Mouse (Mus musculus): ENCODE data around the gene Cenpm.
A peak's percentile ranks its signal among the peaks of the same experiment; 100 is the strongest.

The Cenpm gene

GRCm38 (mm10) chr15:82243311-82243710, 1.2 kb downstream of the Cenpm start:
- no peak for DNase-seq (ENCODE audit: low spot score)

- DNase-seq (ENCODE audit: low spot score) = peak; percentile 77
Measured at GRCm38 (mm10) chr15:82236565-82236964, 8.0 kb downstream of the Cenpm start.

GRCm38 (mm10) chr15:82235661-82236060, 8.9 kb downstream of the Cenpm start:
- no peak for DNase-seq (ENCODE audit: low spot score)

GRCm38 (mm10) chr15:82232651-82233050, 11.9 kb downstream of the Cenpm start:
- no peak for DNase-seq (ENCODE audit: low spot score)

- DNase-seq (ENCODE audit: low spot score) = no peak
Measured at GRCm38 (mm10) chr15:82231591-82232378, 12.8 kb downstream of the Cenpm start.

GRCm38 (mm10) chr15:82231100-82231499, 13.4 kb downstream of the Cenpm start:
- no peak for DNase-seq (ENCODE audit: low spot score)

GRCm38 (mm10) chr15:82230098-82230611, 14.4 kb downstream of the Cenpm start:
- DNase-seq (ENCODE audit: low spot score) = no peak

- peak; percentile 38 for DNase-seq (ENCODE audit: low spot score)
Measured at GRCm38 (mm10) chr15:82229542-82230045, 15.0 kb downstream of the Cenpm start.

- DNase-seq (ENCODE audit: low spot score) = no peak
Measured at GRCm38 (mm10) chr15:82225769-82226168, 18.8 kb downstream of the Cenpm start.

- DNase-seq (ENCODE audit: low spot score) = no peak
Measured at GRCm38 (mm10) chr15:82224602-82225215, 19.8 kb downstream of the Cenpm start.

GRCm38 (mm10) chr15:82223657-82224601, 20.6 kb downstream of the Cenpm start, which contains the start of gene Tnfrsf13c:
Gene Tnfrsf13c, minus strand, starts transcription at chr15:82224369.
- no peak for DNase-seq (ENCODE audit: low spot score)

GRCm38 (mm10) chr15:82223251-82223650, 21.3 kb downstream of the Cenpm start:
- no peak for DNase-seq (ENCODE audit: low spot score)

- DNase-seq (ENCODE audit: low spot score) = no peak
Measured at GRCm38 (mm10) chr15:82221104-82221860, 23.3 kb downstream of the Cenpm start.

- DNase-seq (ENCODE audit: low spot score) = no peak
Measured at GRCm38 (mm10) chr15:82220003-82220675, 24.4 kb downstream of the Cenpm start.

GRCm38 (mm10) chr15:82218778-82219666, 25.5 kb downstream of the Cenpm start:
- no peak for DNase-seq (ENCODE audit: low spot score)

- no peak for DNase-seq (ENCODE audit: low spot score)
Measured at GRCm38 (mm10) chr15:82217980-82218379, 26.6 kb downstream of the Cenpm start.

- DNase-seq (ENCODE audit: low spot score) = no peak
Measured at GRCm38 (mm10) chr15:82217039-82217438, 27.5 kb downstream of the Cenpm start.

- DNase-seq (ENCODE audit: low spot score) = no peak
Measured at GRCm38 (mm10) chr15:82216142-82216827, 28.3 kb downstream of the Cenpm start.
